Mouse (Mus musculus) heart, postnatal 0 days (tissue): ENCODE measurements at regions not wholly inside any gene's neighbourhood (a gene's known extent, or its start where the extent isn't known, plus 50 kb on each side); places are given as distances from the start of the nearest gene placed in this dataset.

Source experiments
- CTCF ChIP-seq: IDR thresholded peaks from 2 replicates; pipeline ENCODE4 v1.5.1; 2016; ENCODE audit warnings: antibody characterized with exemption, control low read depth, low read depth
- EP300 ChIP-seq: IDR thresholded peaks from 2 replicates; pipeline ENCODE4 v1.6.1; 2016; ENCODE audit warnings: antibody characterized with exemption, low read depth

GRCm38 (mm10) chr14:105518706-105519105 lies 260.3 kb downstream of the Ndfip2 start:
- TF ChIP-seq EP300: no peak
- no peak for TF ChIP-seq CTCF
